Mouse (Mus musculus): ENCODE results near the gene Myo15b. TPM values are rescaled to one million over a fixed set of nuclear protein-coding genes. Genes with fewer than 3 reads are reported as not detected.

The Myo15b gene
- polyA plus RNA-seq, 1 experiment, result not detected

DNA sequence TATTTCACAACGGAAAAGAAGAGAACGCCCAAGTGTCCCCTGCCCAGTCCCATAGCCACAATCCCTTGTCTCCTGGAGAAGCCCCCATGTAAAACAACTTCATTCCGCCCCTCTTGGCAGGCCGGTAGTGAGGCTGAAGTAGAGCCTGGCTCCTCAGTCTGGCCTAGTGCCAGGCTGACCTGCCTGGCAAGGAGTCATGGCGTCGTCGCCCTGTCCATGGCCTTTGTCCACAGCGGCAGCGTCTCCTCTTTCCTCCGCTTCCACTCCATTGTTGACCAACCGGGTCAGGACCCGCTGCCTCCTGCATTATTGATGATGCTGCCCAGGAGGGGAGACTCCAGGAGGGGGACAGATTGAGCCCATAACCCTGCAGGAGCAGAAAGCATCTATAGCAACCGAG is 270 bp upstream of the Myo15b start:
- no peak overlapping the region for H3K4me3 ChIP-seq (replicated peaks)
- H3K27me3 ChIP-seq (ENCODE audit: control insufficient read depth), result peaks cover 63% of the 10 kb centered on the region
- H3K36me3 ChIP-seq (ENCODE audit: control insufficient read depth), result peaks cover 23% of the 10 kb centered on the region

DNA sequence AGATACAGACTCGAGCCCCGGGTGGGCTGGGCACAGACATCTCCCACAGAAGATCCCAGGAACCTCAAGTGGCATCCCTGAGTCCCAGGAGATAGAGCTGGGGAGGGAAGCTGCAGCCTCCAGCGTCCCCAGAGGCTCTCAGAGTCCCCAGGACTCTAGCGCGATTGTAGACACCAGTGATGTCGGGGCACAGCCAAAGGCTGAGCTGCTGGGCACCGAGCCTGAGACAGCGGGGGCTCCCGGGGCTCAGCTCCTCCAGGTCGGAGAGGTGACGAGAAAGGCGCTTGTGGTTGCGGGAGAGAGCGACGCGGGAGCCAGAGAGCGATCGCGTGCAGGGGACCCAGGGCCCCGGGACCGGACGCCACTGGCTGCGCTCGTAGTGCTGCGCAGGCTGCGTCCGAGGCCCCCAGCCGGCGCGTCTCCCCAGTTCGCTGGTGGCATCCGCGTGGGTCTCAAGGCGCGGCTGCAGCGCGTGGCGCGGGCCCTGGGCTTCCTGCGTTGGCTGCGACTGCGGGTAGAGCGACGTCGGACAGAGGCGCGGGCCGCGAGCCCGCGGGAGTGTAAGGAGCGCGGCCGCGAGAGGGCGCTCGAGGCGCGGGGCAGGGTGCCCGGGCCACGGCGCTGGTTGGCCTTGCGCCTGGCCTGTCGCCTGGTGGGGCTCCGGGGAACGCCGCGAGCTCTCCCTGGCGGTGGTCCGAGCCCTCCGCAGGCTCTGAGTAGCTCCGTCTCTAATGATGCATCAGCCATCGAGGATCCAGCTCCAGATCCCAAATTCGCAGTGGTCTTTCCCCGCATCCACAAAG is 1.1 kb downstream of the Myo15b start:
- H3K36me3 ChIP-seq (ENCODE audit: control insufficient read depth), result peaks cover 9% of the 10 kb centered on the region
- H3K4me1 ChIP-seq (ENCODE audit: control insufficient read depth), result peaks cover 14% of the 10 kb centered on the region
- TF ChIP-seq GATA1 (IDR thresholded peaks at IDR 0.05; ENCODE audit: low read length) (no peak), TAL1 (IDR thresholded peaks at IDR 0.05; ENCODE audit: low read length) (no peak)
- peaks cover 68% of the 10 kb centered on the region for H3K27me3 ChIP-seq (ENCODE audit: control insufficient read depth)
- peaks cover 12% of the 10 kb centered on the region; the same call in 1 of the 2 replicates for H3K9me3 ChIP-seq (ENCODE audit: control insufficient read depth, low read length)
- H3K4me3 ChIP-seq (replicated peaks), result peak overlapping the region; percentile 3

More for the DNA sequence above, 270 bp upstream of the Myo15b start:
- no peak for TF ChIP-seq TAL1 (IDR thresholded peaks at IDR 0.05; ENCODE audit: low read length)
- no peak for TF ChIP-seq GATA1 (IDR thresholded peaks at IDR 0.05; ENCODE audit: low read length)
- Histone ChIP-seq H3K4me1 (ENCODE audit: control insufficient read depth) (peaks cover 14% of the 10 kb centered on the region), H3K9me3 (ENCODE audit: control insufficient read depth, low read length) (peaks cover 12% of the 10 kb centered on the region; the same call in 1 of the 2 replicates)

DNA sequence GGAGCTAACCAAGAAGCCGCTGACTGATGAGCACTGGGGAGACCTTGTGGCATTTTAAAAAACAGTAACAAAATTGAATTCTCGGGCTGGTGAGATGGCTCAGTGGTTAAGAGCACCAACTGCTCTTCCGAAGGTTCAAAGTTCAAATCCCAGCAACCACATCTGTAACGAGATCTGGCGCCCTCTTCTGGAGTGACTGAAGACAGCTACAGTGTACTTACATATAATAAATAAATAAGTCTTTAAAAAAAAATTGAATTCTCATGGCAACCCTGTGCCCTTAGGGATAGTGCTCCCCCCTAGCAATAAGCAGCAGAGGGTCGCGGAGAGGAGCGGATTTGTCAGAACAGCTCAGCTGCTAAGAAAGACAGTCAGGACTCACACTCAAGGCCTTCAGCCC is 5.7 kb downstream of the Myo15b start:
- H3K27me3 ChIP-seq (ENCODE audit: control insufficient read depth), result peaks cover 51% of the 10 kb centered on the region
- no peaks in the 10 kb centered on the region for H3K36me3 ChIP-seq (ENCODE audit: control insufficient read depth)
- peaks cover 4% of the 10 kb centered on the region; the same call in 1 of the 2 replicates for H3K9me3 ChIP-seq (ENCODE audit: control insufficient read depth, low read length)
- H3K4me1 ChIP-seq (ENCODE audit: control insufficient read depth), result peaks cover 12% of the 10 kb centered on the region
- H3K4me3 ChIP-seq (replicated peaks), result no peak overlapping the region
- TF ChIP-seq GATA1 (IDR thresholded peaks at IDR 0.05; ENCODE audit: low read length), result no peak
- TF ChIP-seq TAL1 (IDR thresholded peaks at IDR 0.05; ENCODE audit: low read length), result no peak

DNA sequence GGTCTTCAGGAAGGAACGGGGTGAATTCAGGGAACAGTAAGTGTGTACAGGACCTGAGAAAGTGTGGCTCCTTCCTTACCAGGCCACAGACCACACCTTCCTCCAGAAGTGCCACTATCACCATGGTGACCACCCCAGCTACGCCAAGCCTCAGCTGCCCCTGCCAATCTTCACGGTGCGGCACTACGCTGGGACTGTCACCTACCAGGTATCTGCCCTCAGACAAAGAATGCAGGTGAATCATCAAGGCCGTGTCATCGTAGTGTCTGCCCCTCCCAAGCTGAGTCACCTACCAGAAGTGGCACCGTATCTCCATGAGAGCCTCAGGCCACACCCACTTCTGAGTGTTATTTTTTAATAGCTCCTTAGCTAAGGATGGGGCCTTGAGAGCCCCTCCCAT is 11.2 kb downstream of the Myo15b start:
- H3K4me3 ChIP-seq (replicated peaks), result no peak overlapping the region
- no peaks in the 10 kb centered on the region for H3K36me3 ChIP-seq (ENCODE audit: control insufficient read depth)
- no peaks in the 10 kb centered on the region for H3K9me3 ChIP-seq (ENCODE audit: control insufficient read depth, low read length)
- H3K27me3 ChIP-seq (ENCODE audit: control insufficient read depth), result peaks cover 7% of the 10 kb centered on the region; the same call in 1 of the 2 replicates
- TF ChIP-seq GATA1 (IDR thresholded peaks at IDR 0.05; ENCODE audit: low read length), result no peak
- no peak for TF ChIP-seq TAL1 (IDR thresholded peaks at IDR 0.05; ENCODE audit: low read length)
- peaks cover 26% of the 10 kb centered on the region for H3K4me1 ChIP-seq (ENCODE audit: control insufficient read depth)

DNA sequence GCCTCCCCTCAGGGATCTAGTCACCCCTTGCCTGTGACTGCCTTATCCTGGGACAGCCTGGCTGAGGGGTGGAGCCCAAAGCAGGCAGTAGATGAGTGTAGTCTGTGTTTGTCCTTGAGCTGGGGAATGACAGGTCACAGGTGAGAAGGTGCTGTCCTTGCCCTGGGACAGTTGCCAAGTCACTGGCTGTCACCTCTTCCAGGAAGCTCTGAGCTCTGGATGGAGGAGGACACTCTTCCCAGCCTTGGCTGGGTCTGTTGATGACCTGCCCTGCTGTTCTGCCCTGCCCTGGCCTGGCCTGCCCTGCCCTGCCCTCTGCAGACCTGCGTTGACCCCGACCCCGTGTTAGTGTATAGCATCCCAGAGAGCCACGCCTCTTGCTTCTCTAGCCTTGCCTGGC is 14.2 kb downstream of the Myo15b start:
- H3K4me1 ChIP-seq (ENCODE audit: control insufficient read depth), result peaks cover 28% of the 10 kb centered on the region
- no peaks in the 10 kb centered on the region for H3K36me3 ChIP-seq (ENCODE audit: control insufficient read depth)
- TF ChIP-seq TAL1 (IDR thresholded peaks at IDR 0.05; ENCODE audit: low read length), result no peak
- TF ChIP-seq GATA1 (IDR thresholded peaks at IDR 0.05; ENCODE audit: low read length), result no peak
- H3K9me3 ChIP-seq (ENCODE audit: control insufficient read depth, low read length), result no peaks in the 10 kb centered on the region
- H3K4me3 ChIP-seq (replicated peaks), result no peak overlapping the region
- H3K27me3 ChIP-seq (ENCODE audit: control insufficient read depth), result peaks cover 5% of the 10 kb centered on the region; the same call in 1 of the 2 replicates

DNA sequence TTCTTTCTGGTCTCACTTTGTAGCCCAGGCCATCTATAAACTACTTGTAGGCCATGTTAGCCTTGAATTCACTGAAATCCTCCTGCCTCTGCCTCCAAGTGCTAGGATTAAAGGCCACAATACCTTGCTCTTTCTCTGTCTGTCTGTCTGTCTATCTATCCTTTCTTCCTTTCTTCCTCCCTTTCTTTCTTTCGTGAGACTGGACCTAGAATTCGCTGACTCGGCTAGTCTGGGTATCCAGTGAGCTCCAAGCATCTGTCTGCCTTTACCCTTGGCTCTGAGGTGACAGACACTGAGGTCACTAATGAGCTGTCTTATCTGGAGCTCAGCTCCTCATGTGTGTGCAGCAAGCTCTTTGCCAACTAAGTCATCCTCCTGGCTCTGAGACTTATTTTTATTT is 17.7 kb downstream of the Myo15b start:
- H3K27me3 ChIP-seq (ENCODE audit: control insufficient read depth), result 0 out of 2 replicates have a peak, but pooled peaks cover 6% of the 10 kb centered on the region
- H3K4me1 ChIP-seq (ENCODE audit: control insufficient read depth), result peaks cover 15% of the 10 kb centered on the region
- no peaks in the 10 kb centered on the region for H3K36me3 ChIP-seq (ENCODE audit: control insufficient read depth)
- no peak overlapping the region for H3K4me3 ChIP-seq (replicated peaks)
- TF ChIP-seq TAL1 (IDR thresholded peaks at IDR 0.05; ENCODE audit: low read length) (no peak), GATA1 (IDR thresholded peaks at IDR 0.05; ENCODE audit: low read length) (no peak)
- no peaks in the 10 kb centered on the region for H3K9me3 ChIP-seq (ENCODE audit: control insufficient read depth, low read length)

DNA sequence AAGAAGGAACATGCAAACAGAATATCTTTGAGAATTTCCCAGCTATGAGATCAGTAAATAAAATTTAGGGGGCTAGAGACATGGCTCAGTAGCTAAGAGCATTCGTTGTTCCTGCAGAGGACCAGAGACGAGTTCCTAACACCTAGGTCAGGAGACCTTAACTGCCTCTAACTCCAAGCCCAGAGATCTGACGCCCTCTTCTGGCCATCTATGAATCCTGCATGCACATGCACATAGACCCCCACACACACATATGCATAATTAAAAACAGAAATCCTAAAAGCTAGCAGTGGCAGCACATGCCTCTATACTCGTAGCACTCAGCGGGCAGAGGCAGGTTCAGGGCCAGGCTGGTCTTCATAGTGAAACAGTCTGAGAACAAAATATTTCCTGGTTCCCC is 18.2 kb downstream of the Myo15b start:
- TF ChIP-seq GATA1 (IDR thresholded peaks at IDR 0.05; ENCODE audit: low read length), result no peak
- TF ChIP-seq TAL1 (IDR thresholded peaks at IDR 0.05; ENCODE audit: low read length), result no peak
- Histone ChIP-seq H3K36me3 (ENCODE audit: control insufficient read depth) (no peaks in the 10 kb centered on the region), H3K4me3 (replicated peaks) (no peak overlapping the region), H3K9me3 (ENCODE audit: control insufficient read depth, low read length) (no peaks in the 10 kb centered on the region), H3K4me1 (ENCODE audit: control insufficient read depth) (peaks cover 14% of the 10 kb centered on the region), H3K27me3 (ENCODE audit: control insufficient read depth) (0 out of 2 replicates have a peak, but pooled peaks cover 6% of the 10 kb centered on the region)

DNA sequence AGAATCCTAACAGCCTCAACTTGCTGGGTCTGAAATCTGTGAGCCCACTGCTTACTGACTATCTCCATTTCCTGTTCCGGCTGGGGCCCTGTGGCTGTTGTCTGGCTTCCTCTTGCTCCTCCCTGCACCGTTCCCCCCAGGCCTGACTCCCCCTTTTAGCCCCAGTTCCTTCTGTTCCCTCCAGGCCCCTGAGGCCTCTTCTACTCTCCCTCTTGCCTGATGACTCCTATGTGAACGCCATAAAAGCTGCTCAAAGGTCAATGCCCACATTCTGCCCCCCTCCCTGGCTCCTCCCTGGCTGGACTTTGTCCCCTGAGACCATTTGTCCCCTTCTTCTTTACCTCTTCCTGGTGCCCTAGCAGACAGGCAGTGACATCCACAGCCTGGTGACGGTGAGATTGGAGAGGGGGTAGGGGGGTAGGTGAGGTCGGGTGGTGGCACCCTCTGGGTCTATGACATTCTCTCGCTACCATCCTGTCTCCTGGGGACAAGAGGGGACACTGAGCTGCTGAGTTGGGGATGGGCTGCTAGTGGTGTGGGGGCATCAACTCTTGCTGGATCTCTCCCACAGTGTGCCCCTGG is 19.1 kb downstream of the Myo15b start:
- no peak for TF ChIP-seq GATA1 (IDR thresholded peaks at IDR 0.05; ENCODE audit: low read length)
- no peak for TF ChIP-seq TAL1 (IDR thresholded peaks at IDR 0.05; ENCODE audit: low read length)
- Histone ChIP-seq H3K9me3 (ENCODE audit: control insufficient read depth, low read length) (no peaks in the 10 kb centered on the region), H3K27me3 (ENCODE audit: control insufficient read depth) (peaks cover 8% of the 10 kb centered on the region), H3K4me1 (ENCODE audit: control insufficient read depth) (peaks cover 6% of the 10 kb centered on the region), H3K4me3 (replicated peaks) (no peak overlapping the region), H3K36me3 (ENCODE audit: control insufficient read depth) (no peaks in the 10 kb centered on the region)

DNA sequence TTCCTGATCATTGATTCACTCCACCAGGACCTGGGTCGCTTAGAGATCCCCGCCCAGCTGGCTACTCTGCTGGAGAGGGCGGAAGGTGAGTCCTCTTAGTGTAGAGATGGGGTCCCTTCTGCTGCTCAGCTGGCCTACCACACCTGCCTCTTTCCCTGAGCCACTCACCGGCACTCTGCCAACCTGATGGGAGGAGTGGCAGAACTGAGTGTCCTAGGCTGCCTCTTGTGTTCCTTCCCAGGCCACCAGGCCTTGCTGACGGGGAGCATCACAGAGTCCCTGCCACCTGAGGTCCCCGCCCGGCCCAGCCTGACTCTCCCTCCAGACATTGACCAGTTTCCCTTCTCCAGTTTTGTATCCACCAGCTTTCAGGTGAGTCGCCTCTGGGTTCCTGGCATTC is 19.9 kb downstream of the Myo15b start:
- no peak overlapping the region for H3K4me3 ChIP-seq (replicated peaks)
- peaks cover 2% of the 10 kb centered on the region for H3K4me1 ChIP-seq (ENCODE audit: control insufficient read depth)
- TF ChIP-seq GATA1 (IDR thresholded peaks at IDR 0.05; ENCODE audit: low read length) (no peak), TAL1 (IDR thresholded peaks at IDR 0.05; ENCODE audit: low read length) (no peak)
- no peaks in the 10 kb centered on the region for H3K9me3 ChIP-seq (ENCODE audit: control insufficient read depth, low read length)
- H3K36me3 ChIP-seq (ENCODE audit: control insufficient read depth), result no peaks in the 10 kb centered on the region
- H3K27me3 ChIP-seq (ENCODE audit: control insufficient read depth), result peaks cover 14% of the 10 kb centered on the region

All from erythroblast, embryonic 14.5 days (primary cell).